Mouse (Mus musculus): ENCODE measurements around the gene Nosip. TPM values are rescaled to one million over a fixed set of nuclear protein-coding genes. Genes with fewer than 3 reads are reported as not detected.
A peak's percentile ranks its signal among the peaks of the same experiment; 100 is the strongest.
"Not testable (repeated sequence)": the region's sequence is repeated elsewhere in the genome, so short reads cannot be mapped to it uniquely, and the experiment has no call there.

Gene Nosip
- polyA plus RNA-seq, 1 experiment, result 60.4 TPM

GRCm38 (mm10) chr7:45095367-45095766, 33.1 kb downstream of the Nosip start:
- Histone ChIP-seq H3K27ac (ENCODE audit: insufficient read depth, low read depth, low read length) (no peak overlapping the region), H3K4me3 (ENCODE audit: insufficient read depth, low read depth, low read length) (no peak overlapping the region), H3K4me1 (ENCODE audit: control insufficient read depth, insufficient read depth, low read length) (peaks cover 9% of the 10 kb centered on the region; the same call in 1 of the 2 replicates), H3K36me3 (ENCODE audit: control insufficient read depth, insufficient read depth, low read length) (no peaks in the 10 kb centered on the region), H3K27me3 (replicated peaks; ENCODE audit: control insufficient read depth, insufficient read depth, low read length) (no peaks in the 10 kb centered on the region)
- TF ChIP-seq POLR2A (IDR thresholded peaks at IDR 0.05; ENCODE audit: low read depth, low read length), result no peak
- TF ChIP-seq CTCF (conservative IDR thresholded peaks at IDR 0.05; ENCODE audit: insufficient read depth, insufficient read length, low read depth, low read length), result no peak
- DNase-seq, result no peak
- WGBS, result 71% methylated on average over 6 of the region's 6 CpGs

- not testable (repeated sequence) for H3K27me3 ChIP-seq (replicated peaks; ENCODE audit: control insufficient read depth, insufficient read depth, low read length); H3K36me3 ChIP-seq (ENCODE audit: control insufficient read depth, insufficient read depth, low read length); H3K4me3 ChIP-seq (ENCODE audit: insufficient read depth, low read depth, low read length); H3K27ac ChIP-seq (ENCODE audit: insufficient read depth, low read depth, low read length); DNase-seq; H3K4me1 ChIP-seq (ENCODE audit: control insufficient read depth, insufficient read depth, low read length)
- WGBS, result 96% methylated on average over 14 of the region's 14 CpGs
These were observed 33.7 kb downstream of the Nosip start for GRCm38 (mm10) chr7:45095965-45096364.

- no peak overlapping the region for H3K4me3 ChIP-seq (ENCODE audit: insufficient read depth, low read depth, low read length)
- peak overlapping the region; percentile 56 for H3K27ac ChIP-seq (ENCODE audit: insufficient read depth, low read depth, low read length)
- WGBS, result 25% methylated on average over 6 of the region's 6 CpGs
- H3K27me3 ChIP-seq (replicated peaks; ENCODE audit: control insufficient read depth, insufficient read depth, low read length), result no peaks in the 10 kb centered on the region
- H3K36me3 ChIP-seq (ENCODE audit: control insufficient read depth, insufficient read depth, low read length), result no peaks in the 10 kb centered on the region
- H3K4me1 ChIP-seq (ENCODE audit: control insufficient read depth, insufficient read depth, low read length), result peaks cover 17% of the 10 kb centered on the region
- TF ChIP-seq CTCF (conservative IDR thresholded peaks at IDR 0.05; ENCODE audit: insufficient read depth, insufficient read length, low read depth, low read length) (no peak), POLR2A (IDR thresholded peaks at IDR 0.05; ENCODE audit: low read depth, low read length) (no peak)
- peak; percentile 61 for DNase-seq
These were observed 35.2 kb downstream of the Nosip start for GRCm38 (mm10) chr7:45097479-45097878.

GRCm38 (mm10) chr7:45098541-45099240, 36.5 kb downstream of the Nosip start:
- WGBS, result 88% methylated on average over 8 of the region's 8 CpGs
- TF ChIP-seq POLR2A (IDR thresholded peaks at IDR 0.05; ENCODE audit: low read depth, low read length), result no peak
- TF ChIP-seq CTCF (conservative IDR thresholded peaks at IDR 0.05; ENCODE audit: insufficient read depth, insufficient read length, low read depth, low read length), result 0 out of 2 replicates have a peak, but pooled peaks have one; percentile 37
- H3K4me3 ChIP-seq (ENCODE audit: insufficient read depth, low read depth, low read length), result no peak overlapping the region
- no peaks in the 10 kb centered on the region for H3K36me3 ChIP-seq (ENCODE audit: control insufficient read depth, insufficient read depth, low read length)
- H3K27me3 ChIP-seq (replicated peaks; ENCODE audit: control insufficient read depth, insufficient read depth, low read length), result no peaks in the 10 kb centered on the region
- H3K4me1 ChIP-seq (ENCODE audit: control insufficient read depth, insufficient read depth, low read length), result peaks cover 23% of the 10 kb centered on the region
- no peak for DNase-seq
- no peak overlapping the region for H3K27ac ChIP-seq (ENCODE audit: insufficient read depth, low read depth, low read length)

GRCm38 (mm10) chr7:45100046-45100445, 37.8 kb downstream of the Nosip start:
- Histone ChIP-seq H3K36me3 (ENCODE audit: control insufficient read depth, insufficient read depth, low read length) (no peaks in the 10 kb centered on the region), H3K4me3 (ENCODE audit: insufficient read depth, low read depth, low read length) (no peak overlapping the region), H3K27me3 (replicated peaks; ENCODE audit: control insufficient read depth, insufficient read depth, low read length) (no peaks in the 10 kb centered on the region), H3K4me1 (ENCODE audit: control insufficient read depth, insufficient read depth, low read length) (peaks cover 29% of the 10 kb centered on the region), H3K27ac (ENCODE audit: insufficient read depth, low read depth, low read length) (no peak overlapping the region)
- TF ChIP-seq CTCF (conservative IDR thresholded peaks at IDR 0.05; ENCODE audit: insufficient read depth, insufficient read length, low read depth, low read length) (no peak), POLR2A (IDR thresholded peaks at IDR 0.05; ENCODE audit: low read depth, low read length) (no peak)
- no peak for DNase-seq
- WGBS, result 66% methylated on average over 6 of the region's 6 CpGs

- Histone ChIP-seq H3K27me3 (replicated peaks; ENCODE audit: control insufficient read depth, insufficient read depth, low read length) (no peaks in the 10 kb centered on the region), H3K4me3 (ENCODE audit: insufficient read depth, low read depth, low read length) (peak overlapping the region; percentile 73), H3K4me1 (ENCODE audit: control insufficient read depth, insufficient read depth, low read length) (peaks cover 25% of the 10 kb centered on the region), H3K27ac (ENCODE audit: insufficient read depth, low read depth, low read length) (peak overlapping the region; percentile 96; the same call in 1 of the 2 replicates), H3K36me3 (ENCODE audit: control insufficient read depth, insufficient read depth, low read length) (no peaks in the 10 kb centered on the region)
- no peak for TF ChIP-seq POLR2A (IDR thresholded peaks at IDR 0.05; ENCODE audit: low read depth, low read length)
- no peak for TF ChIP-seq CTCF (conservative IDR thresholded peaks at IDR 0.05; ENCODE audit: insufficient read depth, insufficient read length, low read depth, low read length)
- 42% methylated on average over 11 of the region's 11 CpGs for WGBS
- no peak for DNase-seq
These were observed 40.2 kb downstream of the Nosip start for GRCm38 (mm10) chr7:45102441-45102840.

- Histone ChIP-seq H3K4me3 (ENCODE audit: insufficient read depth, low read depth, low read length) (peak overlapping the region; percentile 73), H3K36me3 (ENCODE audit: control insufficient read depth, insufficient read depth, low read length) (no peaks in the 10 kb centered on the region), H3K27me3 (replicated peaks; ENCODE audit: control insufficient read depth, insufficient read depth, low read length) (no peaks in the 10 kb centered on the region), H3K27ac (ENCODE audit: insufficient read depth, low read depth, low read length) (peak overlapping the region; percentile 96), H3K4me1 (ENCODE audit: control insufficient read depth, insufficient read depth, low read length) (peaks cover 23% of the 10 kb centered on the region)
- TF ChIP-seq POLR2A (IDR thresholded peaks at IDR 0.05; ENCODE audit: low read depth, low read length) (no peak), CTCF (conservative IDR thresholded peaks at IDR 0.05; ENCODE audit: insufficient read depth, insufficient read length, low read depth, low read length) (peak; percentile 8; the same call in 1 of the 2 replicates)
- 11% methylated on average over 9 of the region's 9 CpGs for whole genome bisulfite sequencing
- DNase-seq, result peak; percentile 75
These were observed 40.8 kb downstream of the Nosip start for GRCm38 (mm10) chr7:45102940-45103585.
